Comparison of ENCODE assay signal across 10 mouse cellular contexts in genomic region chr6:93014534-93014933, GRCm38 (mm10).
DNase-seq lines count a peak whose midpoint lies in the region; ATAC-seq and TF ChIP-seq lines count a peak whose summit lies in the region.
"Had no signal": no experiment of that assay in that cellular context is flagged by ENCODE, and none has a peak within 500 bp of the region (broad histone marks: within the 10 kb centered on the region; RNA-seq: fewer than 3 reads in every experiment).

No protein-coding gene starts in this region.

- H3K27ac ChIP-seq in kidney, embryonic 14.5 days (ENCODE audit: low read depth, low read length) = no peak overlapping the region
- H3K27ac ChIP-seq in lung, embryonic 14.5 days (ENCODE audit: low read depth) = peak overlapping the region; percentile 34; the same call in 1 of the 2 replicates
- no peak overlapping the region for H3K27ac ChIP-seq in forebrain, embryonic 14.5 days (ENCODE audit: low read depth, low read length)

- DNase-seq in kidney, adult 11 months = peak; percentile 51
- DNase-seq in kidney, postnatal 14 days = peak; percentile 51
- peak; percentile 78 for DNase-seq in lung, embryonic 14.5 days
- peak; percentile 51 for DNase-seq in yolk sac, embryonic 10.5 days (ENCODE audit: low spot score)
- no peak for DNase-seq in urinary bladder, postnatal 10 days (ENCODE audit: low spot score)
- no peak for DNase-seq in right cerebral cortex, postnatal 25 days
- DNase-seq in forebrain, embryonic 14.5 days (ENCODE audit: low spot score) = no peak
- DNase-seq: gastrocnemius, postnatal 10 days; thymus, postnatal 36 days had no signal

- no peaks in the 10 kb centered on the region for H3K27me3 ChIP-seq in kidney, embryonic 14.5 days (ENCODE audit: control insufficient read depth, insufficient read depth, low read length)
- no peaks in the 10 kb centered on the region for H3K27me3 ChIP-seq in lung, embryonic 14.5 days (ENCODE audit: insufficient read depth, low read length)
- no peaks in the 10 kb centered on the region for H3K27me3 ChIP-seq in forebrain, embryonic 14.5 days (replicated peaks; ENCODE audit: control insufficient read depth, insufficient read depth, low read length)

- no peak for ATAC-seq in kidney, embryonic 14.5 days (ENCODE audit: low FRiP score, low TSS enrichment)
- peak; percentile 81 for ATAC-seq in lung, embryonic 14.5 days (ENCODE audit: insufficient read depth)
- no peak for ATAC-seq in forebrain, embryonic 14.5 days

- no peak overlapping the region for H3K9ac ChIP-seq in kidney, embryonic 14.5 days (ENCODE audit: low read depth, low read length)
- H3K9ac ChIP-seq in lung, embryonic 14.5 days = no peak overlapping the region
- no peak overlapping the region for H3K9ac ChIP-seq in forebrain, embryonic 14.5 days (ENCODE audit: low read length)

- WGBS in kidney, embryonic 14.5 days = 64% methylated on average over 1 of the region's 1 CpGs
- 57% methylated on average over 1 of the region's 1 CpGs for WGBS in lung, embryonic 14.5 days
- 96% methylated on average over 1 of the region's 1 CpGs for WGBS in forebrain, embryonic 14.5 days

- TF ChIP-seq CTCF in lung, embryonic 14.5 days (IDR thresholded peaks at IDR 0.05; ENCODE audit: low read depth) = no peak

- no peaks in the 10 kb centered on the region for H3K9me3 ChIP-seq in kidney, embryonic 14.5 days (ENCODE audit: control insufficient read depth, low read length)
- no peaks in the 10 kb centered on the region for H3K9me3 ChIP-seq in lung, embryonic 14.5 days (ENCODE audit: low read depth, low read length)
- H3K9me3 ChIP-seq in forebrain, embryonic 14.5 days (replicated peaks; ENCODE audit: control insufficient read depth, low read length) = no peaks in the 10 kb centered on the region

- H3K4me2 ChIP-seq in kidney, embryonic 14.5 days (replicated peaks; ENCODE audit: low read depth, low read length) = no peak overlapping the region
- no peak overlapping the region for H3K4me2 ChIP-seq in lung, embryonic 14.5 days
- H3K4me2 ChIP-seq in forebrain, embryonic 14.5 days (ENCODE audit: low read length) = no peak overlapping the region

- H3K4me3 ChIP-seq in kidney, embryonic 14.5 days (ENCODE audit: low read length) = no peak overlapping the region
- H3K4me3 ChIP-seq in lung, embryonic 14.5 days (ENCODE audit: low read depth, low read length) = no peak overlapping the region
- no peak overlapping the region for H3K4me3 ChIP-seq in forebrain, embryonic 14.5 days (ENCODE audit: low read depth, low read length)

- no peaks in the 10 kb centered on the region for H3K36me3 ChIP-seq in kidney, embryonic 14.5 days (ENCODE audit: control insufficient read depth, insufficient read depth, low read length)
- H3K36me3 ChIP-seq in lung, embryonic 14.5 days (ENCODE audit: insufficient read depth) = no peaks in the 10 kb centered on the region
- no peaks in the 10 kb centered on the region for H3K36me3 ChIP-seq in forebrain, embryonic 14.5 days (ENCODE audit: control insufficient read depth, insufficient read depth, low read length)

- H3K4me1 ChIP-seq in kidney, embryonic 14.5 days (ENCODE audit: control insufficient read depth, insufficient read depth, low read length) = 0 out of 2 replicates have a peak, but pooled peaks cover 5% of the 10 kb centered on the region
- H3K4me1 ChIP-seq in lung, embryonic 14.5 days (ENCODE audit: insufficient read depth) = peaks cover 15% of the 10 kb centered on the region
- H3K4me1 ChIP-seq in forebrain, embryonic 14.5 days (ENCODE audit: control insufficient read depth, insufficient read depth, low read length) = no peaks in the 10 kb centered on the region

Comparison
In these comparisons a context has a peak if more than half of its experiments do, and no peak if none do; other contexts are left out.
1. DNase-seq: peak in kidney, adult 11 months (single experiment), kidney, postnatal 14 days (single experiment), lung, embryonic 14.5 days (single experiment) and yolk sac, embryonic 10.5 days (single experiment); none in urinary bladder, postnatal 10 days (single experiment), right cerebral cortex, postnatal 25 days (single experiment) and forebrain, embryonic 14.5 days (single experiment).